Mouse (Mus musculus) hindbrain, embryonic 16.5 days (tissue): ENCODE results near the gene Myrfl. TPM values are rescaled to one million over a fixed set of nuclear protein-coding genes. Genes with fewer than 3 reads are reported as not detected.

Experiments
- ATAC-seq: fragments of 200-750 bp; cut with Nextera tagmentation; 2 replicates; pipeline ENCODE4 v1.8.0; 2017; ENCODE audit warnings: moderate TSS enrichment, moderate library complexity
- H3K27ac ChIP-seq: fragments of 300-500 bp; sonication (generic); 2 replicates; pipeline ENCODE4 v1.5.1; 2014; ENCODE audit warnings: low read depth, mild to moderate bottlenecking, control low read depth, low read length, moderate library complexity
- H3K27me3 ChIP-seq: fragments of 300-500 bp; sonication (generic); replicated peaks from 2 replicates; pipeline ENCODE4 v1.6.1; 2014; ENCODE audit warnings: low read length; ENCODE audit not compliant: control insufficient read depth, insufficient read depth
- H3K36me3 ChIP-seq: fragments of 300-500 bp; sonication (generic); 2 replicates; pipeline ENCODE4 v1.6.1; 2014; ENCODE audit warnings: mild to moderate bottlenecking, low read length, moderate library complexity, mixed read lengths; ENCODE audit not compliant: control insufficient read depth, insufficient read depth
- H3K4me1 ChIP-seq: fragments of 300-500 bp; sonication (generic); 2 replicates; pipeline ENCODE4 v1.6.1; 2014; ENCODE audit warnings: low read depth, low read length; ENCODE audit not compliant: control insufficient read depth, insufficient read depth
- H3K4me2 ChIP-seq: fragments of 300-500 bp; sonication (generic); 2 replicates; pipeline ENCODE4 v1.6.1; 2014; ENCODE audit warnings: mild to moderate bottlenecking, low read length, control low read depth, moderate library complexity
- H3K4me3 ChIP-seq: fragments of 300-500 bp; sonication (generic); 2 replicates; pipeline ENCODE4 v1.5.1; 2014; ENCODE audit warnings: mild to moderate bottlenecking, low read length, control low read depth, moderate library complexity
- H3K9ac ChIP-seq: fragments of 300-500 bp; sonication (generic); 2 replicates; pipeline ENCODE4 v1.6.1; 2014; ENCODE audit warnings: low read depth, mild to moderate bottlenecking, control low read depth, low read length, moderate library complexity
- H3K9me3 ChIP-seq: fragments of 300-500 bp; sonication (generic); 2 replicates; pipeline ENCODE4 v1.6.1; 2014; ENCODE audit warnings: mild to moderate bottlenecking, low read length, moderate library complexity; ENCODE audit not compliant: control insufficient read depth
- whole genome bisulfite sequencing: fragments of 180-500 bp; shearing (Covaris S2); extraction: QIAGEN DNeasy Blood & Tissue Kit; methylation state at CpG from one replicate; pipeline ENCODE4 v1.1.7; 2014; 5-methylcytosine and 5-hydroxymethylcytosine counted together
- polyA plus RNA-seq: library from polyadenylated mRNA; unstranded; fragments of >200 nt; fragmentation: Nextera tagmentation; extraction: Ambion mirVana; gene quantifications from 2 replicates; pipeline ENCODE4 v1.2.1, GENCODE M21; 2015

The Myrfl gene
- polyA plus RNA-seq, 1 experiment from 2014 or later = 0.15 TPM

GRCm38 (mm10) chr10:116741343-116741742, 155.4 kb downstream of the Myrfl start:
- no peaks in the 10 kb centered on the region for H3K27me3 ChIP-seq
- WGBS = 74% methylated on average over 6 of the region's 6 CpGs
- no peaks in the 10 kb centered on the region for H3K36me3 ChIP-seq
- no peak overlapping the region for H3K9ac ChIP-seq
- no peak overlapping the region for H3K4me2 ChIP-seq
- H3K9me3 ChIP-seq = no peaks in the 10 kb centered on the region
- no peak overlapping the region for H3K4me3 ChIP-seq
- H3K4me1 ChIP-seq = no peaks in the 10 kb centered on the region
- no peak overlapping the region for H3K27ac ChIP-seq
- no peak for ATAC-seq

GRCm38 (mm10) chr10:116740073-116740472, 156.6 kb downstream of the Myrfl start:
- Histone ChIP-seq H3K27ac (no peak overlapping the region), H3K4me2 (no peak overlapping the region), H3K9me3 (no peaks in the 10 kb centered on the region), H3K4me1 (no peaks in the 10 kb centered on the region), H3K36me3 (no peaks in the 10 kb centered on the region), H3K27me3 (no peaks in the 10 kb centered on the region), H3K9ac (no peak overlapping the region), H3K4me3 (no peak overlapping the region)
- 82% methylated on average over 7 of the region's 7 CpGs for WGBS
- no peak for ATAC-seq

GRCm38 (mm10) chr10:116738533-116738932, 158.2 kb downstream of the Myrfl start:
- no peak overlapping the region for H3K4me2 ChIP-seq
- H3K36me3 ChIP-seq = no peaks in the 10 kb centered on the region
- WGBS = 89% methylated on average over 8 of the region's 8 CpGs

GRCm38 (mm10) chr10:116735607-116736006, 161.1 kb downstream of the Myrfl start:
- Histone ChIP-seq H3K9ac (no peak overlapping the region), H3K36me3 (no peaks in the 10 kb centered on the region), H3K4me2 (no peak overlapping the region), H3K4me3 (no peak overlapping the region), H3K9me3 (no peaks in the 10 kb centered on the region), H3K27ac (no peak overlapping the region), H3K27me3 (no peaks in the 10 kb centered on the region), H3K4me1 (no peaks in the 10 kb centered on the region)
- ATAC-seq = peak; percentile 74; the same call in 1 of the 2 replicates
- 77% methylated on average over 8 of the region's 8 CpGs for WGBS

More at GRCm38 (mm10) chr10:116738533-116738932, 158.2 kb downstream of the Myrfl start:
- Histone ChIP-seq H3K4me3 (no peak overlapping the region), H3K9ac (no peak overlapping the region), H3K9me3 (no peaks in the 10 kb centered on the region), H3K27me3 (no peaks in the 10 kb centered on the region), H3K4me1 (no peaks in the 10 kb centered on the region), H3K27ac (no peak overlapping the region)
- no peak for ATAC-seq

GRCm38 (mm10) chr10:116733651-116734050, 163.1 kb downstream of the Myrfl start:
- H3K27ac ChIP-seq = no peak overlapping the region
- no peaks in the 10 kb centered on the region for H3K9me3 ChIP-seq
- WGBS = 85% methylated on average over 7 of the region's 7 CpGs
- no peaks in the 10 kb centered on the region for H3K36me3 ChIP-seq
- no peaks in the 10 kb centered on the region for H3K27me3 ChIP-seq
- no peak overlapping the region for H3K9ac ChIP-seq
- no peak overlapping the region for H3K4me3 ChIP-seq
- no peak overlapping the region for H3K4me2 ChIP-seq
- no peaks in the 10 kb centered on the region for H3K4me1 ChIP-seq
- no peak for ATAC-seq

- H3K4me3 ChIP-seq = no peak overlapping the region
- no peak for ATAC-seq
- H3K4me1 ChIP-seq = peaks cover 7% of the 10 kb centered on the region
- 66% methylated on average over 10 of the region's 10 CpGs for WGBS
- no peaks in the 10 kb centered on the region for H3K27me3 ChIP-seq
- H3K36me3 ChIP-seq = no peaks in the 10 kb centered on the region
- no peak overlapping the region for H3K4me2 ChIP-seq
- H3K27ac ChIP-seq = no peak overlapping the region
- no peaks in the 10 kb centered on the region for H3K9me3 ChIP-seq
- no peak overlapping the region for H3K9ac ChIP-seq
Measured at GRCm38 (mm10) chr10:116730033-116730652, 166.6 kb downstream of the Myrfl start.

- no peak for ATAC-seq
- no peak overlapping the region for H3K4me2 ChIP-seq
- H3K27me3 ChIP-seq = no peaks in the 10 kb centered on the region
- 83% methylated on average over 6 of the region's 10 CpGs for whole genome bisulfite sequencing
- H3K9me3 ChIP-seq = no peaks in the 10 kb centered on the region
- no peak overlapping the region for H3K9ac ChIP-seq
- H3K4me1 ChIP-seq = peaks cover 7% of the 10 kb centered on the region
- no peak overlapping the region for H3K27ac ChIP-seq
- H3K4me3 ChIP-seq = no peak overlapping the region
- no peaks in the 10 kb centered on the region for H3K36me3 ChIP-seq
Measured at GRCm38 (mm10) chr10:116728860-116729259, 167.9 kb downstream of the Myrfl start.

GRCm38 (mm10) chr10:116727702-116728298, 168.9 kb downstream of the Myrfl start:
- Histone ChIP-seq H3K27me3 (no peaks in the 10 kb centered on the region), H3K27ac (no peak overlapping the region), H3K4me3 (no peak overlapping the region), H3K9ac (no peak overlapping the region), H3K36me3 (no peaks in the 10 kb centered on the region), H3K9me3 (no peaks in the 10 kb centered on the region), H3K4me1 (peaks cover 7% of the 10 kb centered on the region), H3K4me2 (peak overlapping the region; percentile 39)
- ATAC-seq = no peak
- 32% methylated on average over 14 of the region's 14 CpGs for WGBS
